Mouse (Mus musculus) spleen, postnatal 36 days (tissue): Measurements from ENCODE around the gene Nlrp9b.
"Not testable (repeated sequence)": the region's sequence is repeated elsewhere in the genome, so short reads cannot be mapped to it uniquely, and the experiment has no call there.

ENCODE experiments used
- DNase-seq, 2 experiments: peaks; one replicate each; pipeline ENCODE4 v3.0.0; 2022; ENCODE audit warnings: low spot score in 2 of 2, mixed read lengths in 1 of 2

The Nlrp9b gene

DNA sequence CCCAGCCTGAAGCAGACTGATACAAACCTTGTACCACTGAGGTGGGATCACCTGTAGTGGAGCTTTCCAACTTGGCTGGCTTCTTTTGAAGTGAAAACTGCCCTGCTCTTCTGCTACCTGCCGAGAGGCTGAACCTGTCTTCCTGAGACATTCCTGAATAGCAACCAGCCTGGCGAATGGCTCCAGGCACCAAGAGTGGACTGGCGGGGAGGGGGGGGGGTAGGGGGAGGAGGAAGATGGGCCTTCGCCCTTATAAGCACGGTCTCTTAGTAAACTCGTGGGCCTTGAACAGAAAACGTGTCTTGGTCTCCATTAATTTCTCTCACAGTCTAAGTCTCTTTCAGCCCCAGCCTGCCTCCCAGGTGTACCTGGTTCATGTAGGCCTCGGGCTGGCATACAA lies at the start of gene Nlrp9b:
Gene Nlrp9b, plus strand, starts transcription at position 301 of the 400 bp plus-strand sequence.
- DNase-seq, result not testable (repeated sequence)

DNA sequence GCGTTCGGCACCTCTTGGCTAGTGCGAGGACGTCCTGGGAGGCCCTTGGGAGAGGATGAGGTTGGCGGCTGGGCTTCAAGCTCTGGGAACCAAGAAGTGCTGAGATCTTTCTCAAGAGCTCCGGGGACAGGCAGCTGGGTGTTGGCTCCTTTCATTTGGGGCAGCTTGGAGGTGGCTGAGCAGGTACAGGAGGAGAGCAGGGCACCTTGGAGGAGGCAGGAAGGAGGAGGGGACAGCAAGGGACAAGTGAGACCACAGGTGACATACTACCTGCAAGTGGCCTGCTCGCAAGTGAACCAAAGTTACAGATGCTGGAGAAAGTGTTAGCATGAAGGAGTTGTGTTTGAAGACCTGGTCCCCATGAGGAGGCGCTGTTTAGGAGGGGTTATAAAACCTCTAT lies 46.6 kb upstream of the Nlrp9b start:
- DNase-seq, result no peak

DNA sequence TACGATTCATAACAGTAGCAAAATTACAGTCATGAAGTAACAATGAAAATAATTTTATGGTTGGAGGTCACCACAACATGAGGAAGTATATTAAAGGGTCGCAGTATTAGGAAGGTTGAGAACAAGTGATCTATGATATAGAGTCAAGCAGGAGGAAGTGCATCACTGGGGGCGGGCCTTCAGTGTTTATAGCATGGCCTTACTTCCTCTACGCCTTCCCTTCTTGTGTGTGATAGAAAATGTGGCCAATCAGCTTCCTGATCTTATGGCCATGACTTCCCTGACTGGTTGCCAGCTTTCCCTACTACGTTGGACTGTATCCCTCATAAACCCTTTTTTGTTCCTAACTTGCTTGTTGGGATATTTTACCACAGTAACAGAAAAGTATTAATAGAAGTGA lies 46.1 kb upstream of the Nlrp9b start:
- no peak for DNase-seq

DNA sequence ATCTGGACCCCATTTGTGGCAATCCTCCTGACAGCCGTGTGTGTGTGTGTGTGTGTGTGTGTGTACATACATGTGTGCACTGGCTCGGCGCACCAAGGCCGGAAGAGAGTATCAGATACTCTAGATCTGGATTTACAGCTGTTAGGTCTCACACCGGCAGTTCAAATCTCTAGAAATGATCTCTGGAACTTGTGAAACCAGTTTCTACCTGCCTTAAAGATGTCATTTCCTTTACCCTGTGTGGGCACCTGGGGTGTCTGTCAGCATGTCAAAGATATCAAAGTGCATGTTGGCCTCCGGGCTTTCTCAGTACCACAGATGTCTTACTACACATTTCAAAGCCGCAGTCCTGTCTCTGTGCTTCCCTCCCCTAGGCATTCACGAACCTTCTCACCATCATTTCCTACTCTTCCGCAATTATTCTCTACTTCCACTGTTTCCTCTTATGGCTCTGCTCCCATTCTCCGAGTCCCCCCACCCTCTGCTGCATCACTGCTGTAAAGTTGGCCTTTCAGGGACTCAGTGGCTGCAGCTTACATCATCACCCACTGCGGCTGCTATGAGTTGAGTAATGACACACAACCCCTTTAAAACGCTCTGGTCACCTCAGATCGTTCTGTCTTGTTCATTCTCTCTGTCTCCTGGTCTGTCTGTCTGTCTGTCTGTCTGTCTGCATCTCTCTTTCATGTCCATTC lies 45.3 kb upstream of the Nlrp9b start:
- no peak for DNase-seq

DNA sequence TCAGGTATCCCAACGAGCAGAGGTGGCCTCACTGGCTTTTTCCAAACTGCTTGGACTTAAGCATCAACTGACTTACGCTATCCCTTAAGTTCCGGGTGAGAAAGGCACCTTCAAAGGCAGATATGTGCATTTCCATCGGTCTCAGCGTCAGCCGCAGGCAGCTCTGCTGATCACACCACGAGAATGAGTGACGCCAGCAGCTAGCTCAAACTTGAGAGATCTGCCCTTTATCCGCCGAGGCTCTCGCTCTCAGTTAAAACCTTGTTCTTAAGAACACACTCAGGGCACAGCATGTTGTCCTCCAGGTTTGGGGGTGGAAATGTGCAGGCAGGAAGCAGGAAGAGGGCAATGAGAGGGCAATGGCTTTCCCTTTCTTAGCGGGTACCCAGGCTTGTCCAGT lies 42.3 kb upstream of the Nlrp9b start:
- no peak for DNase-seq

DNA sequence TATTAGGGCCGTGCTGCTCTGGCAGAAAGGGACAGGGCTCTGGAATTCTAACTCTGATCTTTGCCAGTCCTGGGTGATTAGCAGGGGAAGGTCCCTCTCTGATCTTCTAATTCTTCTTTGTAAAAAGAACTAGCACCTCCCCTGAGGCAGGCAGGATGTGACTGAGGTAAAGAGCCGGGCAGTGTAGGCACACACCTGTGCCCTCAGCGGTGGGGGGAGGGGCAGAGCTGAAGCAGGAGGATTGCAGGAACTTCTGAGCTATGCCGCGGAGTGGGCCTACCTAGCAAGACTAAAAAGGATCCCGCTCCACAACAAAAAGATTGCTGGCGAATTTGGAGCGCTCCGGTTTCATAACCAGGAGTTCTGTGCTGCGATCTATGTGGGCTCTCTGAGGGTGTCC lies 41.3 kb upstream of the Nlrp9b start:
- peak in 1 of 2 experiments; percentile 19 for DNase-seq

DNA sequence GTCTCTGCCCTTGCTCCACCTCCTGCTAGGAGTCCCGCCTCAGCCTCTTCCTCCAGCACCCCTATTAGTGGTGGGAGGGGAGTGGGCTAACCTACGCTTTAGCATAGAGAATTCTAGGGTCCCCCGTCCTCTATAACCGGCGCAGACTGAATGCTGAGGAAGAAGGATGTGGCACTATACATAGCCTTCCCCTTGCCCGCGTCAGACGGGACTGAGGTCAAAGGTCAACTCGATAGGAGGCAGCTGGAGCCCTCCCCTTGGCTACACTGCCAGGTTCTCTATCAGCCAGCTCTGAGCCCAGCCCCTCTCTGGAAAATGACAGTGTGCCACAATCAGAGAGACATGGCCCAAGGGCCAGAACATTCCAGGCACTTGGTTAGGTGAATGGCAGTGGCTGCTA lies 40.7 kb upstream of the Nlrp9b start, which contains the start of gene Igsf23:
Gene Igsf23, minus strand, starts transcription at position 168 of the 400 bp plus-strand sequence.
- DNase-seq, result no peak

DNA sequence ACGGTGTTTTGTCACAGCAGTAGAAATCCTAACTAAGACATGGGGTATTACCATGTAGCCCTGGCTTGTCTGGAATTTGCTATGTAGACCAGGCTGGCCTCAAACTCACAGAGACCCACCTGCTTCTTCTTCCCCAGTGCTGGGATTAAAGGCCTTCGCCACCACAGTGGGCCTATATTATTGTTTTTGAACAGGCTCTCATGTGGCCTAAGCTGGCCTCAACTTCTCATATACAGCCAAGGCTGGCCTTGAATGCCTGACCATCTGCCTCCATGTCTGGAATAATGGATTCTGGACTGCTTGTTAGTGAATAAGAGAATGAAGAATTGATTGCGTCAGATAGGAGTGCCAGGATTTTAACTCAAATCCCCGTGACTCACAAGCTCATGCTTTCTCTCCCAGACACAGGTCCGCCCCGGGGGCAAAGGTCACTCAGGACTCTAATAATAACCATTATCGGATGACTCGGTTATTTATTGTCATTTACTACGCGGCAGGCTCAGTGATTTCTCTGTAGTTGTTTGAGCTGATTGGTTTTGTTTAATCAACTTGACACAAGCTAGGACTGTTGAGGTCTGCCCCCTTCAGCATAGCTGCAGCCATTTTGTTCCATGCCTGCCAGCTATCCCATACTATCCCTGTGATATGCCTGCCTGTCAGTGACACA lies 38.8 kb upstream of the Nlrp9b start:
- DNase-seq, result no peak

DNA sequence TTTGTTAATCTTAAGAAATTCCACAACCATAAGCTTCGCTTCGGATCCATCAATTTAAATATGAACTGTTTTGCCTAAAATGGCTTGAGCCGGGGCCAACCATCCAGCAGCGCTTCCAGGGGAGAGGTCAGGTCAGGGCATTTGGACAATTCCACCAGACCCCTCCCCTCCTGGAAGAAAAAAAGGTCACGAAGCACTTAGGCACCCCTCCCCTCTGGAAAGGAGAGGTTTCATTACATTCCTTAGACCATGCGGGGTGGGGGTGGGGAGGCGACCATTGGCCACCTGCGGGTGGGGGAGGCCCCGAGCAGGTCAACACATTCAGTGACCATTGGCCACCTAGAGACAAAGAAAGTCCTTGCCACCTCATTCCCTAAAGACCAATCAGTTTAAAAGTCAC lies 38.2 kb upstream of the Nlrp9b start:
- DNase-seq, result no peak

DNA sequence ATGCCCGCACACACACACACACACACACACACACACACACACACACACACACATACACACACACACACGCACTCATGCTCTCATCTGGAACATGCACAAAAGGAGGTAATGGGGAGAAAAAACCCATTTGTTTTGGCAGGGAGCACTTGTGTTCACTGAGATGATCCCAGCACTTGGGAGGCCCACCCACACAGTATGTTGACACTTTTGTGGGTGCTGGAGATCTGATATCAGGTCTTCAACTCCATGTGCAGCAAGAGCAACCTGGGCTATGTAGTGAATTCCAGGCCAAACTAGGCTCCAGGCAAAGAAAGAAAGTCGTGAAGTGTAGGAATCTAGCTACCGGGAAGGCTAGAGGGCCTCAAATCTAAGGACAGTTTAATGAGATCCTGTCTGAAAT lies 35.4 kb upstream of the Nlrp9b start:
- no peak for DNase-seq

DNA sequence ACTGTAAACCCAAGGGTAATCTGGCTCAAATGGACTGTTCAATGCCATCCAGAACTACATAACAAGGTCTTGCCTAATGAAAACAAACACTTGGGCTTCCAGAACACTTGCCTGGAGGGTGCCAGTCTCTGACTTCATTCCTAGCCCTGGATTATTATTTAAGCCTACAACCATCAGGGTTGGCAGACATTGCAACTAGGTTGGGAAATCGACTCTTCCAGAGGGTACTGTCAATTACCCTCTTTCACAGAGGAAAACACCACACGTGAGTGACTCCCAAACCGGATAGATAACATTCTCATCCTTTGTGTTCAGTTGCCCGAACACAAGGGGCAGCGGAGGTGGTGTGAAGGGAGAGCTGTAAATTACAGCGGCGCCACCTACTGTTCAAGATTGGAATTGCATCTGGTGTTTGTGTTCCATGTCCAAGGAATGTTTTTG lies 34.9 kb upstream of the Nlrp9b start:
- peak; percentile 67 to 74 for DNase-seq

DNA sequence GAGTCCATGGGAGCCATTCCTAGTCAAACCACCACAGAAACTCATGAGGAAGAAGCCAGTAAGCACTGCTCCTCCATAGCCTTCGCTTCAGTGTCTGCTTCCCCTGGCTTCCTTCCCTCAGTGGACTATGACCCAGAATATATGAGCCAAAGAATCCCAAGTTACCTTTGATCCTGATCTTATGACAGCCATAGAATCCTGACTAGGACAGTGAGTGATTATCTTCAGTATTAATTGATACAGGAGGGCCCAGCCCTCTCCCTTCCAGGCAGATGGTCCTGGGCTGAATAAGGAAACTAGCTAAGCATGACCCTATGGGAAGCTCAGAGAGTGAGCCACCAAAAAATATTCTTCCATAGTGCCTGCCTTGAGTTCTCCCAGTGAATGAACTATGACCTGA lies 28.8 kb upstream of the Nlrp9b start:
- no peak for DNase-seq

DNA sequence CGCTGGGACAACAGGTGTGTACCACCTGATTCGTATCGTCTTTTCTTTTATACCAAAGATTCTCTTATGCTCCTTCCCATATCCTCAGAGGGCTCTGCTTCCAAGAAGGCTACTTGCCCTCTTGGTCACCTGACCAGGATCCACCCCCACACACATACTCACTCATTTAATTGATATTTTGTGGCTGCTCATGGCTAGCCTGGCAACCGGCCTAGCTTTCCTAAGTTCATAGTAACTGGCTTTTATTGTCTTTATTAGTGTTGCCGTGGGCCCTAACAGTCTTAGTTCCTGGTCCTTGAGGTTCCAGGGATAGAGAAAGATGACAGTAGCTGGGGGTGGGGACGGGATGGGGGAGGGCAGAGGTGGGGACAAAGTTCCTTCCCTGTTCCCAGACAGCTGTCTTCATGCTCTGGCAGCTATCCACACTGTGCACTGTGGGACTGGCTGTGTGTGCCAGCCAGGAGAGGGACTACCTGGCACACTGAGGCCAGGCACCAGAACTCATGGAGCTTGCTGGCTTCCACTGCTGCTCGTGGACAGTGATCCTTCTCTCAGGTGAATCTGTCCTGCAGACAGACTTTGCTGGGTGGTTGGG lies 26.2 kb upstream of the Nlrp9b start, which contains the start of gene Ceacam20:
Gene Ceacam20, plus strand, starts transcription at position 428 of the 595 bp plus-strand sequence.
- DNase-seq, result no peak

DNA sequence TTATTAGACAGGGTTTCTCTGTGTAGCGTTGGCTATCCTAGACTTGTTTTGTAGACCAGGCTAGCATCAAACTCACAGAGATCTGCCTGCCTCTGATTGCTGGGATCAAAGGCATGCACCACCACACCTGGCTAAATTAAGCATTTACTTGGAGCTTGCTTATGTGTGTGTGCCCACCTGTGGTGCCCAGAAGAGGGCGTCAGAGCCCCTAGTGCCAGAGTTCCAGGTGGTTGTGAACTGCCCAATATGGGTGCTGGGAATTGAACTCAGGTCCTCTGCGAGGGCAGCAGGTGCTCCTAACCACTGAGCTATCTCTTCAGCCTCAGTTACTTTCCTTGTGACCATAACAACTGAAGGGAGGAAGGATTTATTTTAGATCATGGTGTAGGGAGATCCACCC lies 22.2 kb upstream of the Nlrp9b start:
- DNase-seq, result no peak

DNA sequence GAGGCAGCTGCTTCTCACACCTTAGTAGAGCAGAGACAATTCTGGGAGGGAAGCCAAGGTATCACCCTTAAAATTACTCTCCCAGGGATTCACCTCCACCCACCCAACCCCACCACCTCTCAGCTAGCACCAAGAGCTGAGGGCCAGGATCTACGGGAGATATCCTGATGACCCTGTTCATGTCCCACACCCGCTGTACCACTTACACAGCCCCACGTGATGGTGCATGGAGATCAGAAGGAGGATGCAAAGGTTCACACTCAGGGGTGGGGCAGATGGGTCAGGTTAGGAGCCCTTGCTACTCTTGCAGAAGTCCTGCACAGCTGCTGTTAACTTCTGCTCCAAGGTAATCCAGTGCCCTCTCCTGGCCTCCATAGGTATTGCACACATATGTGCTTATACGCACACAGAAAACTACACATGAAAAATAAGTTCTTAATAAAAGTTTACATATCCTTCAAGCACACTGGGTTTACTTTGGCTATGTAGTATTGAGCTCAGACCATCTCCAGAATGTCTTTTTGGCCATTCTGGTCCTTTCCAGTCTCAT lies 21.6 kb upstream of the Nlrp9b start:
- DNase-seq, result no peak

DNA sequence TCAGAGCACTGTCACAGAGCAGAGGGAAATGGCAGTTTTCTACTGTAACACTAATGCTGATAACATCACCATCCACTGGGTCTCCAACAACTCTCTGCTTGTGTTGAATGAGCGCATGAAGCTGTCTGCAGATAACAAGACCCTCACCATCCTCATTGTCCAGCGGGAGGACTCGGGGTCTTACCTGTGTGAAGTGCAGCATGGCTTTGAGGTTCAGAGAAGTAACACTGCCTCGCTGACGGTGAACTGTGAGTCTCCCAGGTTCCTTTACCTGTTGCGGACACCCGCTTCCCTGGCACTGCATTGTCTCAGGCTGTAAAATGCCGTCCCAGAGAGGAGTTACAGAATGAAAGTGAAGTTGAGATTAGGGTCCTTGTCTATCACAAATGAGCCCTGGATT lies 21.1 kb upstream of the Nlrp9b start:
- DNase-seq, result no peak

DNA sequence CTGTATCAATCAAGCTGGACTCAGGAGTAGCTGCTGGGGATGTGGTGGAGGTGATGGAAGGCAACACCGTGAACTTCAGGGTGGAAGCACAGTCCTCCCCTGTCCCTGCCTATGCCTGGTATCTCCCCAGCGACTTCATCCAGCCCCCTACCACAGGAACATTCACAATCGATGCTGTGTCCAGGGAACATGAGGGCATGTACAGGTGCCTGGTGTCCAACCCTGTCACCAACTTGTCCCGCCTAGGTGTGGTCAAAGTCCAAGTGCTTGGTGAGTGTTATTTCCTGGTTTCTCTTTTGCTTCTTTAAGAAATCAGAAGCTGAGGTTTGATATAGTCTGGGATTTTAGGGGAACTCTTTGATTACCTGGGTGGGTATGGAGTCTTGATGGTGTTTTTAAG lies 19.7 kb upstream of the Nlrp9b start:
- no peak for DNase-seq

DNA sequence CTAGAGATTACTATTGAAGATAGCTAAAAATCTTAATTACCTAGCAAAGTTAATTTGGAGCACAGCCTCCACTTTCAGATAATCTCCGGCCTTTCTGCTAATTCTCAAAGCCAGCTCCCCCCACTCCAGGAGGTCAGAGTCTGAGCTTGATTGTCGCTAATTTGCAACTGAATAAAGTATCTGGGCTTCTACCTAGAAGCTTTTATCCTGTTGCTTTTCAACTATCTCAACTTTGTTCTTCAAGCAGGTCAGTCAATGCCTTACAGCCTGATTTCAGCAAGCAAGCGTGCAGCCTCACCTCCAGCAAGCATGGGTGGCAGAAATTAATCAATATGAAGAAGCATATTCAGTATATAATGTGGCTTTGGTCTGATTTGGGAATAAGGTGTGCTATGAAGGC lies 5.5 kb downstream of the Nlrp9b start:
- DNase-seq, result not testable (repeated sequence)

DNA sequence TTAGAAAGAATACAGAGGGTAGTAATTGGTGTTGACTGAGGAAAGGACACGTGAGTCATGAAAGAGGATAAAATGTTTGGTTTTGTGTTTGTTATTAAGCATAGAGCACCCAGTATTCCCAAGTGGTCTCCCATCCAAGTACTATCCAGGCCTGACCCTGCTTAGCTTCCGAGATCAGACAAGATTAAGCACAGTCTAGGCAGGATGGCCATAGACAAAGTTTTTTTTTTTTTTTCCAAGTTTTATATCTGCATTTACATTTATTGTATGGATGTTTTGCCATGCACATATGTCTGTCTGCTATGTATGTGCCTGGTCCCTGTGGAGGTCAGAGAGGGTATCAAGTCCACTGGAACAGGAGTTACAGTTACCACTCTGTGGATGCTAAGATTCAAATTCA lies 18.7 kb downstream of the Nlrp9b start:
- no peak for DNase-seq

DNA sequence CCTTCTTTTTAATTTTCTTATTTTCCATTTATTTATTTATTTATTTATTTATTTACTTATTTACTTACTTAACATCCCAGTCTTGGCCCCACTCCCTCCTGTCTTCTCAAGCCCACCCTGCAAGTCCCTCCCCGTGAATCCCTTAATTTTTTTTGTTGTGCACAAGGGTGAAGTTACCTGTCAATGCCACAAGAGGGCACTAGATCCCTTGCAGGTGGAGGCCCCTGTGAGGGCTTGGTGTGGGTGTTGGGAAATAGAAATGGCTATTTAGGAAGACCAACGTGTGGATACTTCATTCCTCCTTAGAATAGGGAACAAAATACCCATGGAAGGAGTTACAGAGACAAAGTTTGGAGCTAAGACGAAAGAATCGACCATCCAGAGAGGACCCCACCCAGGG lies 72.8 kb downstream of the Nlrp9b start:
- DNase-seq, result not testable (repeated sequence)

DNA sequence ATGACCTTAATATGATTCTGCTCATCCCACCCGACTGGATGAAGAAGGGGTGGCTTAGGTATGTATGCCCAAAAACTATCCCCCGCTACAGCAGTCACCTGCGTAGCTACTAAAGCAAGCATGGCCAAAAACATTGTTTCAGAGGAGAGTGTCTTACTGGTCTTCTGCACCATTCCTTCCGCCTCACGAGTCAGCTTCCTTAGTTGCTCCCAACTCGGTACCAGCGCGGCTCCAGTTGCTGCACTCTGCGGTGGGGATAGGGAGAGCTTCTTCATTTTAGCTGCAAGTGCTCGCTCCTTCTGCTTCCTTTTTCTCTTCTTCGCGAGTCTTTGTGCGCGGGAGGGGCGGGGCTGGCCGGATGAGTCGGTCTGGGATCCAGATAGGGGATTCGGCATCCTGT lies 86.9 kb downstream of the Nlrp9b start:
- not testable (repeated sequence) for DNase-seq

DNA sequence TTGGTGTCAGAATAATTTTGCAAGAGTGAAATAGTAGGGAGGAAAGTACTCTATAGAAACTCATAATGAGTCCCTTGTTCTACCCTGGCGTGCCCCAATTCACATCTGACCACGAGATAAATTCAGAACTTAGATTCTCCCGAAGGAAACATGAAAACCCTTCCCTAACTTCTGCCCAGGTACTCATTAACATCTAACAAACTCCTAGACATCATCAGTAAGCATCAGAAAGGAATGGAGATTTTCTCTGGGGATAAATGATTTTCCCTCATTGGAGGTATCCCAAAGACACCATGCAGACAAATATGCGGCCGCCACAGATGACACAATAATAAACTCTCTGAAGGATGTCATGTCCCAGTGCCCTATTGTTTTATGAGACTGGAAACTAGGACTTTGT lies 108.1 kb downstream of the Nlrp9b start, which contains the start of gene Vmn1r91:
Gene Vmn1r91, plus strand, starts transcription at position 301 of the 400 bp plus-strand sequence.
- DNase-seq, result not testable (repeated sequence)
